Mouse (Mus musculus) adrenal gland, adult (tissue): ENCODE results near the gene Gm8165.
"Not testable (repeated sequence)": the region's sequence is repeated elsewhere in the genome, so short reads cannot be mapped to it uniquely, and the experiment has no call there.

Experiments used
- DNase-seq, 2 experiments: peaks; one replicate each; pipeline ENCODE4 v3.0.0; 2022 to 2023; ENCODE audit warnings: low spot score in 1 of 2; ENCODE audit not compliant: inconsistent age in 2 of 2

Gm8165 gene

GRCm38 (mm10) chr14:43677099-43677498 is at the start of gene Gm8165:
Gene Gm8165, minus strand, starts transcription at chr14:43677199.
- not testable (repeated sequence) for DNase-seq

GRCm38 (mm10) chr14:43697621-43698020 is 20.6 kb upstream of the Gm8165 start, which contains the start of gene Gm7324:
Gene Gm7324, plus strand, starts transcription at chr14:43697828.
- DNase-seq = not testable (repeated sequence)
